Mouse (Mus musculus) CH12F3 (cell line): ENCODE results near the gene Gm48551.

Experiments
- in situ Hi-C: fragments of 300-500 bp; cut with MboI; formaldehyde crosslinking; loops from 2 replicates; pipeline ENCODE4 v1.14.3; 2020; ENCODE audit warnings: low sequenced_read_pairs

Gene Gm48551

GRCm38 (mm10) chr10:81379183-81379553 is 5.1 kb upstream of the Gm48551 start:
- in situ Hi-C loops = no loop called here

- in situ Hi-C loops = no loop called here
Observed at GRCm38 (mm10) chr10:81379809-81380378, 4.4 kb upstream of the Gm48551 start.

GRCm38 (mm10) chr10:81382039-81382438 is 2.2 kb upstream of the Gm48551 start:
- in situ Hi-C loops = no loop called here

GRCm38 (mm10) chr10:81384605-81384982 is 328 bp downstream of the Gm48551 start:
- in situ Hi-C loops = no loop called here

- in situ Hi-C loops = no loop called here
Observed at GRCm38 (mm10) chr10:81385603-81386306, 1.5 kb downstream of the Gm48551 start.

GRCm38 (mm10) chr10:81387716-81388115 is 3.5 kb downstream of the Gm48551 start:
- in situ Hi-C loops = no loop called here

GRCm38 (mm10) chr10:81388505-81389055 is 4.3 kb downstream of the Gm48551 start, which contains the start of gene Gm48552:
Gene Gm48552, plus strand, starts transcription at chr10:81389005.
- in situ Hi-C loops = no loop called here

- in situ Hi-C loops = no loop called here
Observed at GRCm38 (mm10) chr10:81389373-81389772, 5.1 kb downstream of the Gm48551 start.

- in situ Hi-C loops = no loop called here
Observed at GRCm38 (mm10) chr10:81389801-81390677, 5.8 kb downstream of the Gm48551 start.

GRCm38 (mm10) chr10:81390678-81390965 is 6.4 kb downstream of the Gm48551 start:
- in situ Hi-C loops = no loop called here

GRCm38 (mm10) chr10:81392270-81392669 is 8.0 kb downstream of the Gm48551 start:
- in situ Hi-C loops = no loop called here

GRCm38 (mm10) chr10:81392781-81393185 is 8.5 kb downstream of the Gm48551 start, which contains the start of gene Smim24:
Gene Smim24, plus strand, starts transcription at chr10:81393051.
- in situ Hi-C loops = no loop called here

- in situ Hi-C loops = no loop called here
Observed at GRCm38 (mm10) chr10:81393456-81394063, 9.3 kb downstream of the Gm48551 start.

- in situ Hi-C loops = loop anchor here (5.0 kb wide), 1 partner anchor 57 kb away; no protein-coding TSS in a partner anchor
Observed at GRCm38 (mm10) chr10:81395127-81395526, 10.9 kb downstream of the Gm48551 start.

- in situ Hi-C loops = loop anchor here (5.0 kb wide), 1 partner anchor 56 kb away; no protein-coding TSS in a partner anchor
Observed at GRCm38 (mm10) chr10:81395865-81396264, 11.6 kb downstream of the Gm48551 start.

GRCm38 (mm10) chr10:81396749-81397148 is 12.5 kb downstream of the Gm48551 start:
- in situ Hi-C loops = loop anchor here (5.0 kb wide), 1 partner anchor 56 kb away; no protein-coding TSS in a partner anchor

GRCm38 (mm10) chr10:81399296-81399695 is 15.0 kb downstream of the Gm48551 start:
- in situ Hi-C loops = loop anchor here (5.0 kb wide), 1 partner anchor 53 kb away; no protein-coding TSS in a partner anchor

GRCm38 (mm10) chr10:81399798-81400308 is 15.6 kb downstream of the Gm48551 start:
- in situ Hi-C loops = loop anchor here (5.0 kb wide), 1 partner anchor 52 kb away; no protein-coding TSS in a partner anchor

- in situ Hi-C loops = no loop called here
Observed at GRCm38 (mm10) chr10:81400371-81401204, 16.3 kb downstream of the Gm48551 start.

GRCm38 (mm10) chr10:81401205-81401520 is 16.9 kb downstream of the Gm48551 start:
- in situ Hi-C loops = no loop called here
